Mouse (Mus musculus): ENCODE measurements around the gene Upk1a. TPM values are rescaled to one million over a fixed set of nuclear protein-coding genes. Genes with fewer than 3 reads are reported as not detected.
A peak's percentile ranks its signal among the peaks of the same experiment; 100 is the strongest.

Upk1a gene
- polyA plus RNA-seq, 1 experiment from 2014 or later, result 0.06 TPM

GRCm38 (mm10) chr7:30600651-30601050, 12.0 kb downstream of the Upk1a start:
- 72% methylated on average over 7 of the region's 7 CpGs for WGBS (ENCODE audit: insufficient replicate concordance)
- H3K4me3 ChIP-seq (replicated peaks), result no peak overlapping the region
- ATAC-seq (ENCODE audit: insufficient read depth), result no peak
- peaks cover 11% of the 10 kb centered on the region for H3K4me1 ChIP-seq (replicated peaks)
- no peak overlapping the region for H3K27ac ChIP-seq (replicated peaks)
- peaks cover 6% of the 10 kb centered on the region; the same call in 1 of the 2 replicates for H3K27me3 ChIP-seq
- H3K4me2 ChIP-seq, result peak overlapping the region; percentile 49; the same call in 1 of the 2 replicates
- H3K9ac ChIP-seq, result no peak overlapping the region
- no peaks in the 10 kb centered on the region for H3K9me3 ChIP-seq (replicated peaks)
- no peaks in the 10 kb centered on the region for H3K36me3 ChIP-seq (replicated peaks)

GRCm38 (mm10) chr7:30599933-30600353, 12.7 kb downstream of the Upk1a start:
- 2% methylated on average over 16 of the region's 16 CpGs for WGBS (ENCODE audit: insufficient replicate concordance)
- no peaks in the 10 kb centered on the region for H3K9me3 ChIP-seq (replicated peaks)
- peak; percentile 93 for ATAC-seq (ENCODE audit: insufficient read depth)
- no peaks in the 10 kb centered on the region for H3K36me3 ChIP-seq (replicated peaks)
- peaks cover 12% of the 10 kb centered on the region for H3K4me1 ChIP-seq (replicated peaks)
- H3K4me3 ChIP-seq (replicated peaks), result no peak overlapping the region
- peak overlapping the region; percentile 49 for H3K4me2 ChIP-seq
- H3K27ac ChIP-seq (replicated peaks), result no peak overlapping the region
- peaks cover 13% of the 10 kb centered on the region; the same call in 1 of the 2 replicates for H3K27me3 ChIP-seq
- H3K9ac ChIP-seq, result no peak overlapping the region

GRCm38 (mm10) chr7:30598786-30599185, 13.9 kb downstream of the Upk1a start, which contains the start of gene Zbtb32:
Gene Zbtb32 (minus strand): TSS chr7:30598909.
- Histone ChIP-seq H3K36me3 (replicated peaks) (no peaks in the 10 kb centered on the region), H3K4me2 (peak within 1 kb of the TSS; percentile 49), H3K9me3 (replicated peaks) (no peaks in the 10 kb centered on the region), H3K9ac (no peak within 1 kb of the TSS), H3K4me1 (replicated peaks) (peaks cover 23% of the 10 kb centered on the region), H3K27ac (replicated peaks) (no peak within 1 kb of the TSS), H3K4me3 (replicated peaks) (no peak within 1 kb of the TSS), H3K27me3 (peaks cover 20% of the 10 kb centered on the region; the same call in 1 of the 2 replicates)
- no peak for ATAC-seq (ENCODE audit: insufficient read depth)
- WGBS (ENCODE audit: insufficient replicate concordance), result 87% methylated on average over 12 of the region's 12 CpGs

GRCm38 (mm10) chr7:30596811-30597210, 15.8 kb downstream of the Upk1a start:
- 56% methylated on average over 5 of the region's 5 CpGs for WGBS (ENCODE audit: insufficient replicate concordance)
- H3K27me3 ChIP-seq, result peaks cover 23% of the 10 kb centered on the region
- H3K4me3 ChIP-seq (replicated peaks), result no peak overlapping the region
- no peak overlapping the region for H3K4me2 ChIP-seq
- no peaks in the 10 kb centered on the region for H3K36me3 ChIP-seq (replicated peaks)
- peaks cover 33% of the 10 kb centered on the region for H3K4me1 ChIP-seq (replicated peaks)
- H3K27ac ChIP-seq (replicated peaks), result no peak overlapping the region
- ATAC-seq (ENCODE audit: insufficient read depth), result no peak
- no peak overlapping the region for H3K9ac ChIP-seq
- no peaks in the 10 kb centered on the region for H3K9me3 ChIP-seq (replicated peaks)

- 69% methylated on average over 5 of the region's 5 CpGs for WGBS (ENCODE audit: insufficient replicate concordance)
- H3K36me3 ChIP-seq (replicated peaks), result no peaks in the 10 kb centered on the region
- peaks cover 35% of the 10 kb centered on the region for H3K4me1 ChIP-seq (replicated peaks)
- H3K9me3 ChIP-seq (replicated peaks), result no peaks in the 10 kb centered on the region
- no peak overlapping the region for H3K9ac ChIP-seq
- no peak overlapping the region for H3K4me3 ChIP-seq (replicated peaks)
- H3K27ac ChIP-seq (replicated peaks), result no peak overlapping the region
- peaks cover 23% of the 10 kb centered on the region for H3K27me3 ChIP-seq
- no peak for ATAC-seq (ENCODE audit: insufficient read depth)
- no peak overlapping the region for H3K4me2 ChIP-seq
Measured at GRCm38 (mm10) chr7:30596093-30596492, 16.6 kb downstream of the Upk1a start.

- H3K4me1 ChIP-seq (replicated peaks), result peaks cover 41% of the 10 kb centered on the region
- H3K9me3 ChIP-seq (replicated peaks), result no peaks in the 10 kb centered on the region
- no peak overlapping the region for H3K4me3 ChIP-seq (replicated peaks)
- no peak overlapping the region for H3K27ac ChIP-seq (replicated peaks)
- 33% methylated on average over 4 of the region's 4 CpGs for WGBS (ENCODE audit: insufficient replicate concordance)
- peaks cover 23% of the 10 kb centered on the region for H3K27me3 ChIP-seq
- H3K4me2 ChIP-seq, result no peak overlapping the region
- no peak for ATAC-seq (ENCODE audit: insufficient read depth)
- no peak overlapping the region for H3K9ac ChIP-seq
- H3K36me3 ChIP-seq (replicated peaks), result no peaks in the 10 kb centered on the region
Measured at GRCm38 (mm10) chr7:30594510-30595024, 18.1 kb downstream of the Upk1a start.

- ATAC-seq (ENCODE audit: insufficient read depth), result no peak
Measured at GRCm38 (mm10) chr7:30593579-30594509, 18.8 kb downstream of the Upk1a start.

GRCm38 (mm10) chr7:30592772-30593423, 19.7 kb downstream of the Upk1a start:
- WGBS (ENCODE audit: insufficient replicate concordance), result 43% methylated on average over 5 of the region's 5 CpGs
- Histone ChIP-seq H3K9me3 (replicated peaks) (no peaks in the 10 kb centered on the region), H3K4me1 (replicated peaks) (peaks cover 45% of the 10 kb centered on the region), H3K27me3 (peaks cover 23% of the 10 kb centered on the region), H3K27ac (replicated peaks) (no peak overlapping the region), H3K4me3 (replicated peaks) (no peak overlapping the region), H3K9ac (no peak overlapping the region), H3K4me2 (no peak overlapping the region), H3K36me3 (replicated peaks) (no peaks in the 10 kb centered on the region)
- ATAC-seq (ENCODE audit: insufficient read depth), result no peak

More at GRCm38 (mm10) chr7:30593579-30594509, 18.8 kb downstream of the Upk1a start:
- peaks cover 23% of the 10 kb centered on the region for H3K27me3 ChIP-seq
- H3K4me2 ChIP-seq, result no peak overlapping the region
- peaks cover 45% of the 10 kb centered on the region for H3K4me1 ChIP-seq (replicated peaks)
- no peak overlapping the region for H3K27ac ChIP-seq (replicated peaks)
- no peaks in the 10 kb centered on the region for H3K9me3 ChIP-seq (replicated peaks)
- 47% methylated on average over 10 of the region's 10 CpGs for WGBS (ENCODE audit: insufficient replicate concordance)
- no peak overlapping the region for H3K4me3 ChIP-seq (replicated peaks)
- H3K9ac ChIP-seq, result no peak overlapping the region
- no peaks in the 10 kb centered on the region for H3K36me3 ChIP-seq (replicated peaks)

- 78% methylated on average over 4 of the region's 4 CpGs for WGBS (ENCODE audit: insufficient replicate concordance)
Measured at GRCm38 (mm10) chr7:30591605-30591951, 21.1 kb downstream of the Upk1a start.

GRCm38 (mm10) chr7:30590927-30591604, 21.6 kb downstream of the Upk1a start:
- Histone ChIP-seq H3K9me3 (replicated peaks) (no peaks in the 10 kb centered on the region), H3K27ac (replicated peaks) (no peak overlapping the region), H3K27me3 (peaks cover 20% of the 10 kb centered on the region), H3K9ac (no peak overlapping the region), H3K4me1 (replicated peaks) (peaks cover 63% of the 10 kb centered on the region), H3K4me2 (no peak overlapping the region), H3K4me3 (replicated peaks) (no peak overlapping the region), H3K36me3 (replicated peaks) (peaks cover 9% of the 10 kb centered on the region)
- ATAC-seq (ENCODE audit: insufficient read depth), result no peak
- 77% methylated on average over 9 of the region's 9 CpGs for WGBS (ENCODE audit: insufficient replicate concordance)

More at GRCm38 (mm10) chr7:30591605-30591951, 21.1 kb downstream of the Upk1a start:
- Histone ChIP-seq H3K9ac (no peak overlapping the region), H3K36me3 (replicated peaks) (peaks cover 3% of the 10 kb centered on the region), H3K27me3 (peaks cover 20% of the 10 kb centered on the region), H3K27ac (replicated peaks) (no peak overlapping the region), H3K4me1 (replicated peaks) (peaks cover 58% of the 10 kb centered on the region), H3K4me2 (no peak overlapping the region), H3K4me3 (replicated peaks) (no peak overlapping the region), H3K9me3 (replicated peaks) (no peaks in the 10 kb centered on the region)
- no peak for ATAC-seq (ENCODE audit: insufficient read depth)

All from liver, embryonic 15.5 days (tissue).